Mouse (Mus musculus) heart, adult 2 months (tissue): ENCODE data around the gene Nt5dc3. TPM values are rescaled to one million over a fixed set of nuclear protein-coding genes. Genes with fewer than 3 reads are reported as not detected.

Source experiments
- DNase-seq, 2 experiments: peaks; one replicate each; pipeline ENCODE4 v3.0.0; 2021
- H3K27ac ChIP-seq: fragments of 200-600 bp; 2 replicates; pipeline ENCODE4 v1.8.1; 2022
- H3K27me3 ChIP-seq: fragments of 200-500 bp; 2 replicates; pipeline ENCODE4 v1.6.1; 2012; ENCODE audit warnings: mild to moderate bottlenecking, low read length, inconsistent platforms, mixed read lengths; ENCODE audit not compliant: control insufficient read depth, insufficient read depth
- H3K36me3 ChIP-seq: fragments of 200-500 bp; 2 replicates; pipeline ENCODE4 v1.6.1; 2012; ENCODE audit warnings: low read length, inconsistent platforms; ENCODE audit not compliant: control insufficient read depth, insufficient read depth
- H3K4me1 ChIP-seq: fragments of 200-500 bp; 2 replicates; pipeline ENCODE4 v1.6.1; 2011; ENCODE audit warnings: low read length; ENCODE audit not compliant: control insufficient read depth, insufficient read depth
- H3K4me3 ChIP-seq: fragments of 200-600 bp; 2 replicates; pipeline ENCODE4 v1.8.1; 2022
- H3K79me2 ChIP-seq: fragments of 200-500 bp; replicated peaks from 2 replicates; pipeline ENCODE4 v1.6.1; 2012; ENCODE audit warnings: mild to moderate bottlenecking, inconsistent platforms, low read length, moderate library complexity, mixed read lengths; ENCODE audit not compliant: control insufficient read depth, insufficient read depth
- H3K9ac ChIP-seq: fragments of 200-500 bp; 2 replicates; pipeline ENCODE4 v1.6.1; 2012; ENCODE audit warnings: low read depth, mild to moderate bottlenecking, control low read depth, inconsistent platforms, low read length, mixed read lengths
- CTCF ChIP-seq: fragments of 200-600 bp; IDR thresholded peaks from 2 replicates; pipeline ENCODE4 v1.8.1; 2022; ENCODE audit warnings: antibody characterized with exemption, mild to moderate bottlenecking, moderate library complexity
- EP300 ChIP-seq: fragments of 200-500 bp; IDR thresholded peaks from 2 replicates; pipeline ENCODE4 v1.6.1; 2011; ENCODE audit warnings: low read depth, low read length, control low read depth; ENCODE audit not compliant: insufficient read depth
- POLR2A ChIP-seq: fragments of 200-500 bp; IDR thresholded peaks from 2 replicates; pipeline ENCODE4 v1.6.1; 2011; ENCODE audit warnings: mild to moderate bottlenecking, low read depth, low read length, control low read depth; ENCODE audit not compliant: insufficient read depth
- WGBS: fragments of 180-500 bp; shearing (Covaris S2); methylation state at CpG from one replicate; pipeline ENCODE4 v1.1.7; 2018; 5-methylcytosine and 5-hydroxymethylcytosine counted together
- intact Hi-C: fragments of 180-260 bp; cut with DNase I; formaldehyde crosslinking; loops from one replicate; pipeline ENCODE4 v1.15.1; 2025
- polyA plus RNA-seq: library from polyadenylated mRNA; depleted of rRNA; stranded (reverse); fragments of >200 nt; gene quantifications from 2 replicates; pipeline ENCODE4 v1.2.3, GENCODE M21; 2012
- total RNA-seq, 2 experiments: library from RNA; stranded (reverse); gene quantifications; 2 replicates each; pipeline ENCODE4 v1.2.3; 2021

The Nt5dc3 gene
- total and polyA plus RNA-seq, 3 experiments, result 25.3 to 36.6 (median 33.9) TPM

DNA sequence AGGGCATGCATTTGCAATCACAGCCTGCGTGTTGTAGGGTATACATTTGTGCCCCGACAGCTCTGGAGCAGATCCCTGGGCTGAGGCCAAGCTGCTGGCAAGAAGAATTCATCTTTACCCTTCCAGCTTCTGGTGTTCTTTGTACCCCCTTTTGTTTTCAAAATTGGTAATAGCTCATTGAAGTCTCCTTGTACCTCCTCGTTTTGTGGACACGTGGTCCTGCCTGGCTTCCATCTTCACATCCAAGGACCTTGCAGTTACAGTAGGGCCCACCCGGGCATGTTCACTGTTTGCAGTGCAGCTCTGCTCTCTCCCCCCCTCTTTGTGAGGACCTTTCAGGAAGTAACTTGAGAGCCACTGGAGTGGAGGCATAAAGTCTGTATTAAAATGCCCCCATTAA lies 9.4 kb downstream of the Nt5dc3 start:
- no peak overlapping the region for H3K4me3 ChIP-seq
- no peak for TF ChIP-seq EP300
- no peak for TF ChIP-seq CTCF
- TF ChIP-seq POLR2A, result no peak
- no peaks in the 10 kb centered on the region for H3K27me3 ChIP-seq
- intact Hi-C loops, result no loop called here
- H3K36me3 ChIP-seq, result no peaks in the 10 kb centered on the region; the same call in 1 of the 2 replicates
- DNase-seq, result no peak
- H3K79me2 ChIP-seq, result peaks cover 7% of the 10 kb centered on the region
- WGBS, result 54% methylated on average over 5 of the region's 5 CpGs
- H3K9ac ChIP-seq, result no peak overlapping the region
- no peak overlapping the region for H3K27ac ChIP-seq
- peaks cover 8% of the 10 kb centered on the region; the same call in 1 of the 2 replicates for H3K4me1 ChIP-seq

DNA sequence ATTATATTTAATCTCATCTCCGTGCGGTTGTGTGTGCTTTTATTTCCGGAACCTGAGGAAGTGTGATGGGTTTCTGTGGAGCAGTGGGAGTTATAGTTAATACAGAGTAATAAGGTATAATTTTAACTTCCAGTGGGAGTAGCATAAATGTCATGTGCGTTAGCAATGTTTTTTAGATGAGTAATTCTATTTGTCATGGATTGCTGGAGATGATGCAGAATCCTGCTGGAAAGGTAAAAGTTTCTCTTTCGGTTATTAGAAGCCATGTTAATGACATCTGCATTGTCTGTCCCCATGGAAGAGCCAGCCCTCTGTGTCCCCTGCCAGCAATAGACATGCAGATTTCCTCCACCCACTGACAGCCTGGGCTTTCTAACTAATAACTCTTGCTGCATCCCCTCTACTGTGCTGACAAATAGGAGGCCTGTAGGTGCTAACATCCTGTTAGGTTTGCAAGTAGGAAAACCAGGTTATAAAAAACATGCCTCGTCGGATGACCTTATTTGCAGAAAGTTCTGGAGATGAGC lies 10.4 kb downstream of the Nt5dc3 start:
- Histone ChIP-seq H3K36me3 (no peaks in the 10 kb centered on the region; the same call in 1 of the 2 replicates), H3K27ac (no peak overlapping the region), H3K4me3 (no peak overlapping the region), H3K9ac (no peak overlapping the region), H3K79me2 (peaks cover 6% of the 10 kb centered on the region), H3K4me1 (peaks cover 12% of the 10 kb centered on the region), H3K27me3 (no peaks in the 10 kb centered on the region)
- intact Hi-C loops, result no loop called here
- TF ChIP-seq POLR2A, result no peak
- no peak for TF ChIP-seq EP300
- TF ChIP-seq CTCF, result no peak
- no peak for DNase-seq
- 58% methylated on average over 7 of the region's 7 CpGs for WGBS

- H3K9ac ChIP-seq, result no peak overlapping the region
- no peak for TF ChIP-seq EP300
- no peak for TF ChIP-seq POLR2A
- TF ChIP-seq CTCF, result no peak
- H3K79me2 ChIP-seq, result peaks cover 2% of the 10 kb centered on the region
- no peaks in the 10 kb centered on the region; the same call in 1 of the 2 replicates for H3K36me3 ChIP-seq
- H3K4me3 ChIP-seq, result no peak overlapping the region
- no peak for DNase-seq
- no peak overlapping the region for H3K27ac ChIP-seq
- WGBS, result 75% methylated on average over 7 of the region's 7 CpGs
- intact Hi-C loops, result no loop called here
- peaks cover 14% of the 10 kb centered on the region for H3K4me1 ChIP-seq
- no peaks in the 10 kb centered on the region for H3K27me3 ChIP-seq
Measured at GRCm38 (mm10) chr10:86791507-86792184, 12.8 kb downstream of the Nt5dc3 start.

DNA sequence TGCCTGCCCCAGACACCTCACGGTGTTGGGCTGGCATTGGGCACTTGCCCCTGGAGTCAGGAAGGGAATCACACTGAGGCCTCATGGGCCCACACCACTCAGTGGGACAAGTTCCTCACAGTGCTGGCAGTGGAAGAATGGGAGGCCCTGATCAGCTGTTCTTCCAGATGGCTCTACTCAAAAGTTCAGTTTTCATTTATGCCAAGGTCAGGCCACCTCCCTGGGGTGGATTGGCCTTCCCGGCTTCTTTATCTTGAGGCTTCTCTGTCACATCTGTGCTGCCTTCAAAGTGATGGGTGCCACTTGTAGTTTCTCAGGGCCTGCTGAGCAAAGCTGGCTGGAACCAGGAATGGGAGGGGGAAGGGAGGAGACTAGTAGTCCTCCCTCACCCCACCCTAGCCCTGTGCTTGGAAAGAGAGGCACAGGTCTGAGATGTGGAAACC lies 14.7 kb downstream of the Nt5dc3 start:
- H3K27ac ChIP-seq, result peak overlapping the region; percentile 85
- no peaks in the 10 kb centered on the region; the same call in 1 of the 2 replicates for H3K36me3 ChIP-seq
- no peak for TF ChIP-seq CTCF
- TF ChIP-seq POLR2A, result no peak
- TF ChIP-seq EP300, result 0 out of 2 replicates have a peak, but pooled peaks have one; percentile 35
- H3K4me1 ChIP-seq, result peaks cover 13% of the 10 kb centered on the region
- no peak overlapping the region for H3K9ac ChIP-seq
- intact Hi-C loops, result no loop called here
- H3K27me3 ChIP-seq, result no peaks in the 10 kb centered on the region
- 31% methylated on average over 2 of the region's 2 CpGs for WGBS
- DNase-seq, result peak; percentile 53 to 73
- no peaks in the 10 kb centered on the region for H3K79me2 ChIP-seq
- H3K4me3 ChIP-seq, result no peak overlapping the region

DNA sequence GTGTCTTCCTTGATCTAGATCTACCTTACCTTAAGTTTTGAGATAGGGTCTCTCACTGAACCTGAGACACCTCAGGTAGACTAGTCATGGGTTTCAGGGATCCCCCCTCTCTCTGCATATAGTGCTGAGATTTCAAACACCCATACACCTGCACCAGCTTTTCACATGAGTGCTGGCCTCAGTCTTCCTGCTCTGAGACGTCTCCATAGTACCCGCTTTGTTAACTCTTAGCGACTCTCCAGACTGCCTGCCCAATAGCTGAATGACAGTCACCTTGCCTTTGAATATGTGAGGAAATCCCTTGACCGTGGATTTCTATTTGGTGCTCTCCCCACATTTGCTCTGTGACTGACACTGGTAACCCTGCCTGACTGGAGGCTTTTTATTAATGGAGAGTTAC lies 15.4 kb downstream of the Nt5dc3 start:
- peaks cover 13% of the 10 kb centered on the region for H3K4me1 ChIP-seq
- H3K36me3 ChIP-seq, result no peaks in the 10 kb centered on the region; the same call in 1 of the 2 replicates
- WGBS, result 73% methylated on average over 4 of the region's 4 CpGs
- H3K4me3 ChIP-seq, result no peak overlapping the region
- peak overlapping the region; percentile 85 for H3K27ac ChIP-seq
- no peaks in the 10 kb centered on the region for H3K27me3 ChIP-seq
- no peak for TF ChIP-seq POLR2A
- H3K9ac ChIP-seq, result no peak overlapping the region
- H3K79me2 ChIP-seq, result no peaks in the 10 kb centered on the region
- DNase-seq, result no peak
- intact Hi-C loops, result no loop called here

DNA sequence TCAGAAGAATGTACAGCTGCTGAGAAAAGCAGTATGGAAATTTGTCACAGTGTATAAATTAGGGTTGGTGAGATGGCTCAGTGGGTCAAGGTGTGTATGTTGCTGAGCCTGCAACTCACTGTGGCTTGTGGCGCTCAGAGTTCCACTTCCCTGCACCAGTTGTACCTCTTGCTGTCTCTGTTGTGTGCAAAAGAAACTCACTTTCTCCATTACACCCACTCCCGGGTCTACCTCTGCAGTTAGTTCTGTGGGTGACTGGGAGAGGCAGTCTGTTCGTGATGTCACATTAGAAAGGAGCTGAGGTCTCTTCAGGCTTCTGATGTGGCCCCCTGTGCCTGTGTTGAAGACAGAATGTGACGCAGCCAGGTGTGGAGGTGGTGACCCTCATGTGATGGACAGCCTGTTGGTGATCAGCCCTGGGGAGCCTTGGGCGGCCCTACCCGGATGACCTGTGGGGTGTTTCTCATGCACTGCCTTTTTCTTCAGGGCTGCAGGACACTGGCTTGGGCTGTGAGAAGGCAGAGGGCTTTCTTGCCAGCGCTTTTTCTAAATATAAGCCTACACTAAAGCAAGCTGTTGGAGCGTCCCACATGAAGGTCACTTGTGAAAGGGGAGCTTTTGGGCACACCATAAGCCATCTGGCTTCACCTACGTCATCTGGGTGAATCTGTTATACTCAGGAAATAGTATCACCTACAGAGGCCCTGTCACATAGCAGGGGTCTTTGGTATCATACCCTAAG lies 16.2 kb downstream of the Nt5dc3 start:
- Histone ChIP-seq H3K79me2 (no peaks in the 10 kb centered on the region), H3K27me3 (no peaks in the 10 kb centered on the region), H3K27ac (peak overlapping the region; percentile 85), H3K9ac (peak overlapping the region; percentile 36), H3K4me3 (no peak overlapping the region; the same call in 1 of the 2 replicates), H3K4me1 (peaks cover 13% of the 10 kb centered on the region), H3K36me3 (no peaks in the 10 kb centered on the region; the same call in 1 of the 2 replicates)
- 65% methylated on average over 9 of the region's 9 CpGs for WGBS
- intact Hi-C loops, result no loop called here
- TF ChIP-seq EP300 (no peak), POLR2A (no peak), CTCF (no peak)
- peak in 1 of 2 experiments; percentile 52 for DNase-seq
